Mouse (Mus musculus) NIH3T3 (cell line): ENCODE results near the gene Armc5.
A peak's percentile ranks its signal among the peaks of the same experiment; 100 is the strongest.

Experiments
- DNase-seq: peaks from one replicate; pipeline ENCODE4 v3.0.0-alpha.2; 2012; ENCODE audit warnings: low read depth

Armc5 gene

DNA sequence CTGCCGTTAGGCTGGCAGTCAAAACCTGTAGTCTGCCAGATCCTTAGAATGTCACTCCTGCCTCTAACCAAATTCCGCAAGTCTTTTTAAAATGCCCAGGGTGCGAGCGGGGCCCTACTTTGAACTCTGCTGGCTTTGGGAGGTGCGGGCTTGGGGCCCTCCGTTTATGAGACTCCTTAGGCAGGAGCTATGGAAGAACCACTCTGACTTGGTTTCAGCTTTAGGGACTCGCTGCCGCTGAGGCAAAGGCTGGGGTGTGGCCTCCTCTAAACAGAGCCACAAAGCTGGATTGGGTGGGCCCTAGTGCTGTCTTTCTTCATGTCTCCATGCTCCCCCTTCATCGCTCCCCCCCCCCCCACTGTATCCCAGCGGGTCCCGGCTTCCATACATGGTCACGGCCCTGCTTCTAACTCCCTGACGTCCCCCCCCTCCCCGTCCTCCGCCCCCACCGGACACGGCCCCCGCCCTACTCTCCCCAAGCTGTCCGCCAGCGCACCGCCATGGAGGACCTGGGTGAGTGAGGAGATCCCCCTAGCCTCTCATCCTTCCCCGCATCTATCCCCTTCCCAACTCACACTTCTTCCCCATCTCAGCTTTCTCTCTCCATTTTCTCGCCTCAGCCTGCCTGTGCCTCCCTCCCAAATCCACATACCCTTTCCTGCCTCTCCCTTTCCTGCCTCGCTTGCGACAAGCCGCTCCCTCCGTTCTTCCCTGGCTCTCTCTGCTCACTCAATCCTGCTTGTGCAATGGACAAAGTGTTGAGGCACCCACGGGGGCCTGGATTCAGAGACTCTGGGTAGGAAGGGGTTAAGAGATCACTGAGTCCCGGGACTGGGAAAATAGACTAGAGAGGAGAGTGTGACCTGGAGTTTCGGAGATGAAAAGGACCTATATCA is 9.6 kb downstream of the Armc5 start, which contains the start of gene Tgfb1i1:
TSS of gene Tgfb1i1 (plus strand) at position 317 of the 896 bp plus-strand sequence.
- DNase-seq: peak; percentile 91

DNA sequence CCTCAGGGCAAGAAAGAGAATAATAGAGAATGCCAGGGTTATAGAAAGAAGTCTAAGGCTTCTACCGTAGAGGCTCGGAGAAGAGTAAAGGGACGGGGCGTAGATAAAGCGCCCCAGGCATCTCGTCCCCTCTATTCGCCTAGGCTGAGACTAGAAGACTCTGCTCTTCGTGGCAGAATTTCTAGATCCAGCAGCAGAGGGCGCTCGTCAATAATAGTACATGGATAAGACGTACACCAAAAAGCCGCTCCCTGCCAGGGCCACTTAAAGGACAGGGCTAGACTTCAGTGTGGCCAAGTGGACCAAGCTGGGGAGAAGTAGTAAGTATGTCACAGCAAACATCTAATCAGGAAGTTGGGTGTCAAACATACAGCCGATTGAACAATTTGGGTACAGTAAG is 10.3 kb downstream of the Armc5 start:
- peak; percentile 94 for DNase-seq

DNA sequence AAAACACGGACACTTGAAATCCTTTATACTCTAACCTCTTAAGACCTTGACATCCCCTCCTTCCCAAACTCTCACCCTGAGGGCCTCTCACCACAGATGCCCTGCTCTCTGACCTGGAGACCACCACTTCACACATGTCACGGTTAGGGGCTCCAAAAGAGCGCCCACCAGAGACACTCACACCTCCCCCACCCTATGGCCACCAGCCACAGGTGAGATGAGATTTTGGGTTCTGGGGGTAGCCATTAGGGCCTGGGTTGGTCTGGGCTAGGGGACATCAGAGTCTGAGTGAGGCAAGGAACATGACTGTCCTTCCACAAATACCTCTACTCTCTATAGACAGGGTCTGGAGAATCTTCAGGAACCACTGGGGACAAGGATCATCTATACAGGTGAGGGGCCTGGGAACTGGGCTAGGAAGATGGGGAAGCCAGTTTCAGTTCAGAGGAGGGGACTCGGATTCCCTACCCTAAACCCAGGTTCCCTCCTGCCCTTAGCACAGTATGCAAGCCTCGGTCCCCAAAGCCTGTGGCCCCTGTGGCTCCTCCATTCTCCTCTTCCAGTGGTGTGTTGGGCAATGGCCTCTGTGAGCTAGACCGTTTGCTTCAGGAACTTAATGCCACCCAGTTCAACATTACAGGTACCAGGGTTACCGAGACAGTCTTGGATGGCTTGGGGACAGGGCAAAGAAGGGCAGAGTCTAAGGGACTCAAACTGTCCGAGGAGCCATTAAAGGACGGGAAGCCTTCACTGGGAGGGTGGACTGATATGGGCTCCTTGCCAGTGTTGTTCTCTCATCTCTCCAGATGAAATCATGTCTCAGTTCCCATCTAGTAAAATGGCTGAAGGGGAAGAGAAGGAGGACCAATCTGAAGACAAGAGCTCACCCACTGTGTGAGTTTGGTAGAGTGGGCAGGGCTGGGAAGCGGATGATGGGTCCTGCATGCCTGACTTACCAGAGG is 11.2 kb downstream of the Armc5 start:
- no peak for DNase-seq

DNA sequence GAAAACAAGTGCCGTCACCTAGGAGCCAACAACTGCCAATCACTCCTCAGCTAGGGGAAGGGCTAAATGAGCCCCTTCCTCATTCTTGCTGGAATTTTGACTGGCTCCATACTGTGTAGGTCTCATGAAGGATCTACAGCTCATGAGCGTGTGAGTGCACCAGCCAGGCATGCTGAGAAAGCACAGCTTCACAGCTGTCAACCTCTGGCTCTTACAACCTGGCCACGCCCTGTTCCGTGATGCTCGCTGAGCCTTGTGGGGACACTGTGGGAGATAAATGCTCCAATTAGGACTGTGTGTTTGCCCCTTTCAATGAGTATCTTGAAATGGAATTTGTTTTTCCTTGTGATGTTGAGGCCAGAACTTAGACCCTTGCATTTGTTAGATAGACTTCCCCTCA is 12.9 kb downstream of the Armc5 start:
- DNase-seq: no peak

DNA sequence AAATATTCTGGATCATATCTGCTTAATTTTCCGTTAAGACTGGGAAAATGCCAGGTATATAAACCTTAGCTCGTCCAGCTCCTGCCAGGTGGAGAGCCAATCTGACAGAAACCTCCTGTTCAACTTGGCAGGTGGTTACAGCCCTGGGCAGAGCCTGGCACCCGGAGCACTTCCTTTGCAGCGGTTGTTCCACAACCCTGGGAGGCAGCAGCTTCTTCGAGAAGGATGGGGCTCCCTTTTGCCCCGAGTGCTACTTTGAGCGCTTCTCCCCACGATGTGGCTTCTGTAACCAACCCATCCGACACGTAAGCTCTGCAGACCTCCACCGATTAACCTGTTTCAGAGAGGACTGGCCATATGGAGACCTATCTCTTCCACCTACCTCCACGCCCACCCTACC is 14.8 kb downstream of the Armc5 start:
- DNase-seq: no peak

DNA sequence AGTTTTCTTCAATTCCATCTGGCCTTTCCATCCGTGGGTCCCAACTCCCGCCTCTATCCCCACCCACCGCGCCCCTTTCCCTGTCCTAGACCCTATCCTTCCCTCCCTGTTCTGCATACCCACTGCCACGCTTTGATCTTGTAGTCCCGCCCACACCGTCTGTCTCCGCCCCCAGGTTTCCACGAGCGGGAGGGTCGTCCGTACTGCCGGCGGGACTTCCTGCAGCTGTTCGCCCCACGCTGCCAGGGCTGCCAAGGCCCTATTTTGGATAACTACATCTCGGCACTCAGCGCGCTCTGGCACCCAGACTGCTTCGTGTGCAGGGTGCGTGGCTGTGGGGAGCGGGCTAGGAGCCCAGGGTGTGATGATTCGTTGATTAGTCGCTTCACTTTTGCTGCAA is 15.5 kb downstream of the Armc5 start:
- DNase-seq: peak; percentile 42

DNA sequence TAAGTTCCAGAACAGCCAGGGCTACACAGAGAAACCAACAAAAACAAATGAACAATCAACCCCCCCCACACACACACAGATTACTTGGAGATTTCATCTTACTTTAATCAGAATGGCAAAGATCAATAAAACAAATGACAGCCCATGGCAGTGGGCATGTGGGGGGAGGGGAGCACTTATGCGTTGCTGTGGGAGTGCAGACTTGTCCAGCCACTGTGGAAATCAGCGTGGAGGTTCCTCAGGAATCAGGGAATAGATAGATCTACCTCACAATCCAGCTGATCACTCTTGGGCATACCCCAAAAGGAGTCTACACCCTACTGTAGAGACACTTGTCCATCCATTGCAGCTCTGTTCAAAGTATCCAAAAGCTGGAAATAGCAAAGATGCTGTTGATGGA is 17.8 kb downstream of the Armc5 start:
- no peak for DNase-seq

DNA sequence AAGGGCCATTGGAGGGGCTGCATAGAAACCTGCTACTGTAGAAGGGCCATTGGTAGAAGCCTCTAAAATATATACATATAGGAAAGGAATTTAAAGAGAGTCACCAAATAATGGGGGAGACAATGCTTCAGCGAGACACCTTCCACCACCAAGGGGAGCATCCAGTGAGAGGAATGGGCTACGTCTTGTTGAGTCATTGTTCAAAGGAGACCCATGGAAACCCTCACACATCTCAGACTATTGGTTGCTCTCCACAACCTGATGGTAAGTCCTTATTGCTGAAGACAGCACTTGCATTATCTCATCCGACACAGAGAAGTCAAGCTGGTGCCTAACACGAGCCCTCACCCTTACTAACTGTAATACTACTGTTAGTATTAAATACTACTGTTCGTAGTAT is 18.6 kb downstream of the Armc5 start:
- DNase-seq: no peak

DNA sequence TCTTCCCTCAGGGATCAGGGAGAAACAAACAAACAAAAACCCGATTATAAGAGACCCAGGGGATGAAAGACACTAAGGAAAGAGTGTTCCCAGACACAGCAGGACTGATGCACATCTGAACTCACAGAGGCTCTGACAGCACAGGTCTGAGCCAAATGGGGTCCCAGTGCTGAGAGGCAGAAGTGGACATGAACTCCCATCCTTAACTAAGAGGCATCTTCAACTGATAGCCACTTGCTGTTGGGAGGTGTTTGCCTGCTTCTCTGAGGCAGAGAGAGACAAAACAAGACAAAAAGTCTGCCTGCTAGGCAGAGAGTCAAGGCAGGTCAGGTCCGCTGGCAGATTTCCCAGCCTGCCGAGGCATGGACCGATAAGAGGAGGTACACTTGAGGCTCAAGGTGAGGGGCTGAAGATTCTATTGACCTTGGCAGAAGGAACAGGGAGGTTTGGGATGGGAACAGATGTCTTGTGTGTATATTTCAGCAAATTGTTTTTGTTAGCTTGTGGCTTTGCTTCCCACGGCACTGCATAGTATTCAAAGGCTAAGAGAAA is 19.7 kb downstream of the Armc5 start:
- peak; percentile 16 for DNase-seq

DNA sequence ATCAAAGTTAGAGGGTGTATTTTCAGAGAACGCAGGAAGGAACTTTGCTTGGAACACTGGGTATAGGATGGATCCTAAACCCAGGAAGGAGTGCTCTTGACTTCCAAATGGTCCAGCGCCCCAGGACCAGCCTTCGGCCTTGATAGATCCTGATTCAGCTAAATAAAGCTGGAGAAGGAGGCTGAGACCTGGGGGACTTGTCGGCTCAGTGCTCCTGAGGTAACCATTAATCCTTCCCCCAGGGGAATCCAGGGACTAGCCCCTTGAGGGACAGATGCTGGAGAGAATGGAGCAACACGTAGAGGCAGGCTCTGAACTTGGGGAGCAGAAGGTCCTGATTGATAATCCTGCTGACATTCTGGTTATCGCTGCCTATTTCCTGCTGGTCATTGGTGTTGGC is 28.3 kb downstream of the Armc5 start, which contains the start of gene Slc5a2:
TSS of gene Slc5a2 (plus strand) at position 247 of the 400 bp plus-strand sequence.
- DNase-seq: no peak

DNA sequence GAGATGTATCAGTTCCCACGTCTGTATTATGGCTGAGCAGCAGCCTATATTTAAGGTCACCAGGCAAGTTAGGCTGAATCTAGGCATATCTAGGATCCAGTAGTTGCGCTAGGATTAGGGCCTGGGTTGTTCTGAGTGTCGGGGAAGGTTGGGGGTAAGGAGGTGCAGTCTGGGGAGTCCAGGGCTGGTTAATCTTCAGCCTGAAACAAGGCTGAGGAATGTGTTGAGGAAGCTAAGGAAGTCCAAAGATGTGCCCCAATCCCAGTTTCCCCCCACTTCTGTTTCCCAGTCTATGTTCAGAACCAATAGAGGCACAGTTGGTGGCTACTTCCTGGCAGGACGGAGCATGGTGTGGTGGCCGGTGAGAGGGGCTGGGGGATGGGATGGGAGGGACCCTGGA is 28.9 kb downstream of the Armc5 start:
- DNase-seq: no peak

DNA sequence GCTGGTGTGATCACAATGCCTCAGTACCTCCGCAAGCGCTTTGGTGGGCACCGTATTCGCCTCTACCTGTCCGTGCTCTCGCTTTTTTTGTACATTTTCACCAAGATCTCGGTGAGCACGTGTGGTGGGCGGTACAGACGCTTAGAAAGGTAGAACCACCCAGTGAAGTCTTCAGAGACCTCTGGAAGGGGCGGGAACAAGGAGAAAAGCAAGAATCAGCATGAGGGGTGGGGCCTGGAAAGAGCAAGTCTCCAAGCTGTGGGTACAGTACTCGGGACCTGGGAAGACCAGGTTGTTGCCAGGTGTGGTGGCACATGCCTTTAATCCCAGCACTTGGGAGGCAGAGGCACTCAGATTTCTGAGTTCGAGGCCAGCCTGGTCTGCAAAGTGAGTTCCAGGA is 30.2 kb downstream of the Armc5 start:
- no peak for DNase-seq

DNA sequence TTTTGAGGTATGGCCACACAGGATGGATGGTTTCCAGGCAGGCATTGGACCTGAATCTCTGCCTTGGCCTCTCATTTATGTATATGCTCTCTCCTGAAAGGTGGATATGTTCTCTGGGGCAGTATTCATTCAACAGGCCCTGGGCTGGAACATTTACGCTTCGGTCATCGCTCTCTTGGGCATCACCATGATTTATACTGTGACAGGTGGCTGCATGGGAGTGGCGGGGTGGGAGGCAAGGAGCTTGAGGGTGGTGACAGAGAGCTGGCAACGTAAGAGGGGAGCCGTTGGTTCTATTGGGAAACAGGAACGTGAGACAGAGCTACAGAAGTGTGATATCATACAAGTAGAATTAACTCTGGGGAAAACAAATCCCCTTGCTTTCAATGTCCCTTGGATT is 30.7 kb downstream of the Armc5 start:
- DNase-seq: no peak

DNA sequence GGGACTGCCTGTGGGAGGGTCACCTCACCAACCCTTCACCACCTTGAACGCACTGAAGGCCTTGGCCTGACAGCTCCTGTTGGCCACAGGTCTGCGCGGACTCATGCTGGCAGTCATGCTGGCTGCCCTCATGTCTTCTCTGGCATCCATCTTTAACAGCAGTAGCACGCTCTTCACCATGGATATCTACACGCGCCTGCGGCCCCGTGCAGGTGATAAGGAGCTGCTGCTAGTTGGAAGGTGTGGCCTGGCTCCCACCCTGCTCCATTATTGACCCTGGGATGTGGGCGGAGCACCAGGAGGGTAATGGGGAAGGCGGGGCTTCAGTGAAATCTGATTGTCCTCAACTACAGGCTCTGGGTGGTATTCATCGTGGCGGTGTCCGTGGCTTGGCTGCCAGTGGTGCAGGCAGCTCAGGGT is 33.3 kb downstream of the Armc5 start:
- DNase-seq: no peak

DNA sequence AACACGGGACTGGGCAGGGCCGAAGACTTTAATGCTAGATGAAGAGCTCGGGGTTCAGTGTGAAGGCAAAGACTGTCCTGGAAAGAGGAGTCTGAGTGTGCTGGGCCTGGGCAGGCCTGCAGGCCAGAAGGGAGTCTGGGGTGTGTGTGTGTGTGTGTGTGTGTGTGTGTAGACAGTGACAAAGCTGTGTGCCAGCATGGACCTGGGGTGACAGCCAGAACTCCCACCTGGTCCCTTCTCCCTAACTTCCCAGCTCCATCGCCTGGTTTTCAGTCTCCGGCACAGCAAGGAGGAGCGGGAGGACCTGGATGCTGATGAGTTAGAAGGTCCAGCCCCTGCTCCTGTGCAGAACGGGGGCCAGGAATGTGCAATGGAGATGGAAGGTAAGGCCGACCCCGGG is 34.4 kb downstream of the Armc5 start:
- DNase-seq: no peak

DNA sequence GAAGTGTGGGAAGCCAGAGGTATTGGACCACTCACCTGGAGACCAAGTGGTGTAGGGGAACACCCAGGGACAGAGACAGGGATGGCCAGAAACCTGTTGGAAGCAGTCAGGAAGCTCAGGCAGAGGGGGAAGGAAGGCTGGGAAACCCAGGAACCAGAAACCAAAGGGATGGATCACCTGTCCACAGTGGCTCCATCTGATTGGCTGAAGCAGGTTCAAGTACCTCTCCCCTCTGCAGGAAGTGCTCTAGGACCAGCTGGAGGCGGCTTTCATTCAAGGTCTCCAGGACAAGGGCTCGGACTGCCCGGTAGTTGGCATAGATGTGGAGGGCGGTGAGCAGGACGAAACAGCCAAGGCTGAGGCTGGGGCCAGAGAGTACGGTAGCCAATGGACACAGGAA is 38.9 kb downstream of the Armc5 start:
- DNase-seq: no peak

DNA sequence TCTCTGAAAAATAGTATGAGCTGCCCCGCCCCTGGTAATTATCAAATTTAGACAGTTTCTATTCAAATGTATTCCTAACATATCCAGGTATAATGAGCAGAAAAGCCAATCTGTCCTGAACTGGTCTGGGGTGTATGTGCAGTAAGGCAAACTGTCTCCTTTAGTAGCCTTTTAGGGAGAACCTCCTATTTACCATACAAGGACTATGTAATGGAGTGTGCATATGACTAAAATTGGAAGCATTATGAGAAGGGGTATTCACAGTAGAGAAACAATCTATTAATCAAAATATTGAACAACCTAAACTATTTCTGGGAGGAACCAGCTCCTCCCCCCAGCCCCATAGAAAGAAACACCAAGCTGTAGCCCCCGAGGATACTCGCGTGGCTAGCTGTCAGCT is 42.6 kb downstream of the Armc5 start:
- no peak for DNase-seq

DNA sequence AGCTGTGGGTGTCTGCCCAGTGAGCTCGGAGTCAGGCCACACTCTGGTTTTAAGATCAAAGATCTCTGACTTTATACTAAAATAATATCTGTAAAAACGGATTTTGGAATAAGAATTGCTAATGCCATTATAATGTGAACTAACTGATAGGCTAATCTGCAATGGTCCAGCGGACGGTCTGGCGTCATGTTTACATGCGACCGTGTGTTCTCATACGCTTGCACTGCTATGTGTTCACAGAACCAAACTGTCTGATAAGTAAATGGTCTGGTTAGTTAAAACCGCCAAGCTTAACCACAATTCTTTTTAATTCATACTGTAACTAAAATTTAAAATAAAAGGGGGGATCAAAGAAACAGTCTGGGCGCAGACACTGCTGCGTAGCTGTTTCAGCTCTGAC is 44.6 kb downstream of the Armc5 start:
- DNase-seq: no peak

DNA sequence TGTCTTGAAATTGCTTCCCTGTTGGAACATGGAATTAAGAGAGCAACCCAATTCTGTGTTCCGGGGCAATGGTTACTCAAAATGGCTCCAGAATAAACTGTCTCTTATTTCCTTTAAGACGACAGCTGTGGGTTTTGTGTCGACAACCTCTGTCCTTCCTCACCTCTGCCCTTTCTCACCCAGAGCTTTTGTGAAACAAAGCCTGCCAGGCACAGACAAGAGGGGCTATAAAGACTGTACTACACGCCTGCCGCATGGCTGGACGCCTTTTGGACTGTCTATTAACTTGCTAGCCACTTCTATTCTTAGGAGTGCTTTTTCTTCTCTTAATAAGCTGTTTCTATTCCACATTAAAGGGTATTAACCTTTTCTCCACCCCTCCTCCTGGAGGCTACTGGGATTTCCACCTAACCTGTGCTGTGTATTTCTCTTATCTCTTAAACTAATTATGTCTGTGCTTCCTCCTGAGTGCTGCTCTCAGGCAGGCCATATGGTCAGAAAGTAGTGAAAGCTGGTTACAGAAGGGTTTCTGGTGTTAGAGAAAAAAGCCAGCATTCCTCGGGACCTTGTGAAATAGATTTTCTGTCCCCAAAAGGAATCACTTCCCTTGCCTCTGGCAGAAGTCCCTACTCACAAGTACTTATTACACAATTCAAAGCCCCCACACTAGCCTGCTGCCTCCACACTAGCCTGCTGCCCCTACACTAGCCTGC is 45.5 kb downstream of the Armc5 start:
- no peak for DNase-seq

DNA sequence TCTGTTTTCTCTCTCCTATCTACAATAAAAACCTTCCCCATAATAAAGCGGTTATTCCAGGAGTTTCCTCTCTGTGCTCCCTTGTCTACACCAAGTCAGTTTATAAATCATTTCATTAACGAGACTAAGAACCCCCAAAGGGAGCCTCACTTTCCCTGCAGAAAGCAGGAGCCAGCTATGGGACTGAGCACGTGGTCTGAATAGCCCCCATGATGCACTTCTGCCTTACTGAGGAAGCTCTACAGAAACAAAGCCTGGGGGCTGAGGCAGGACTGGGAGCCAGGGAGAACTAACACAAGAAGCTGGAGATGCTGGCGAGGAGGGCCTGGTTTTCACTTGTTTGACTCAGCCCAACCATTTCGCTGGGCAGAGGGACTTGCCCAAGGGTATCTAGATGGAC is 46.9 kb downstream of the Armc5 start:
- no peak for DNase-seq

DNA sequence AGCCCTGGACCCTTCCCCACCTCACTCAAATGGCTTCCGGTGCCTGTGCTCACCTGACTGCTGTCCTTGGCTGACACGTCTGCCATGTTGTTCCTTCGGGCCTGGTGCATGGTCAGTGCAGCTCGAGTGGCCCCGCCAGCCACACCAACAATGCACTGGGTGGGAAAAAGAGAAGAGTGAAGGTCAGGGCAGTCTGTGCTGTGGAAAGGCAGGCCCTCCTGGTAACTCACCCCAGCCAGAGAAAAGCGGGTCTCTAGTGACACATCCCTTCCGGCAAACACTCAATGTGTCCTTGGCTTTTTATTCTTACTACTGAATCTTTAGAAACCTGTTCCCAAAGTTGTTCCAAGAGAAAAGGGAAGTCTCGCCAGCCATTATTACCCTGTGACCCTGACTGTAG is 47.9 kb downstream of the Armc5 start:
- no peak for DNase-seq
